Mouse (Mus musculus) embryonic facial prominence, embryonic 11.5 days (tissue): Measurements from ENCODE around the gene Shank2. TPM values are rescaled to one million over a fixed set of nuclear protein-coding genes. Genes with fewer than 3 reads are reported as not detected.

Experiments used
- ATAC-seq: fragments of 200-750 bp; cut with Nextera tagmentation; replicated peaks from 2 replicates; pipeline ENCODE4 v1.8.0; 2017; ENCODE audit warnings: low read depth; ENCODE audit not compliant: insufficient number of reproducible peaks, low FRiP score, low TSS enrichment
- DNase-seq: peaks from one replicate; pipeline ENCODE4 v3.0.0-alpha.2; 2015; ENCODE audit warnings: low spot score
- H3K27ac ChIP-seq: fragments of 300-500 bp; sonication (generic); replicated peaks from 2 replicates; pipeline ENCODE4 v1.5.1; 2014; ENCODE audit warnings: mild to moderate bottlenecking, low read depth, low read length, control low read depth
- H3K27me3 ChIP-seq: fragments of 300-500 bp; sonication (generic); 2 replicates; pipeline ENCODE4 v1.6.1; 2014; ENCODE audit warnings: mild to moderate bottlenecking, low read length, moderate library complexity, mixed read lengths; ENCODE audit not compliant: control insufficient read depth, insufficient read depth
- H3K36me3 ChIP-seq: fragments of 300-500 bp; sonication (generic); replicated peaks from 2 replicates; pipeline ENCODE4 v1.6.1; 2014; ENCODE audit warnings: low read depth, mild to moderate bottlenecking, low read length, moderate library complexity, mixed read lengths; ENCODE audit not compliant: control insufficient read depth, insufficient read depth
- H3K4me1 ChIP-seq: fragments of 300-500 bp; sonication (generic); 2 replicates; pipeline ENCODE4 v1.6.1; 2014; ENCODE audit warnings: low read length, mixed read lengths; ENCODE audit not compliant: control insufficient read depth, insufficient read depth
- H3K4me2 ChIP-seq: fragments of 300-500 bp; sonication (generic); 2 replicates; pipeline ENCODE4 v1.6.1; 2014; ENCODE audit warnings: low read depth, mild to moderate bottlenecking, control low read depth, low read length, moderate library complexity
- H3K4me3 ChIP-seq: fragments of 300-500 bp; sonication (generic); 2 replicates; pipeline ENCODE4 v1.5.1; 2014; ENCODE audit warnings: low read depth, low read length, control low read depth
- H3K9ac ChIP-seq: fragments of 300-500 bp; sonication (generic); replicated peaks from 2 replicates; pipeline ENCODE4 v1.6.1; 2014; ENCODE audit warnings: mild to moderate bottlenecking, control low read depth, low read length
- H3K9me3 ChIP-seq: fragments of 300-500 bp; sonication (generic); replicated peaks from 2 replicates; pipeline ENCODE4 v1.6.1; 2016; ENCODE audit warnings: mild to moderate bottlenecking, low read length, inconsistent platforms, mixed read lengths; ENCODE audit not compliant: control insufficient read depth
- WGBS: fragments of 180-500 bp; shearing (Covaris S2); extraction: QIAGEN DNeasy Blood & Tissue Kit; methylation state at CpG from one replicate; pipeline ENCODE4 v1.1.7; 2014; 5-methylcytosine and 5-hydroxymethylcytosine counted together
- polyA plus RNA-seq: library from polyadenylated mRNA; unstranded; fragments of >200 nt; fragmentation: Nextera tagmentation; extraction: Ambion mirVana; gene quantifications from 2 replicates; pipeline ENCODE4 v1.2.1, GENCODE M21; 2014

The Shank2 gene
- polyA plus RNA-seq, 1 experiment from 2014 or later, result 1.3 TPM

- no peaks in the 10 kb centered on the region for H3K4me1 ChIP-seq
- H3K4me2 ChIP-seq, result no peak overlapping the region
- no peaks in the 10 kb centered on the region for H3K9me3 ChIP-seq
- ATAC-seq (no peak), DNase-seq (no peak)
- H3K27me3 ChIP-seq, result no peaks in the 10 kb centered on the region
- 94% methylated on average over 6 of the region's 6 CpGs for WGBS
- H3K36me3 ChIP-seq, result no peaks in the 10 kb centered on the region
- no peak overlapping the region for H3K9ac ChIP-seq
- H3K4me3 ChIP-seq, result no peak overlapping the region
- H3K27ac ChIP-seq, result no peak overlapping the region
Measured at GRCm38 (mm10) chr7:144387537-144387936, 385.8 kb downstream of the Shank2 start.

GRCm38 (mm10) chr7:144389704-144390103 lies 388.0 kb downstream of the Shank2 start:
- H3K27ac ChIP-seq, result no peak overlapping the region
- no peaks in the 10 kb centered on the region for H3K4me1 ChIP-seq
- WGBS, result 88% methylated on average over 2 of the region's 2 CpGs
- no peak overlapping the region for H3K9ac ChIP-seq
- H3K4me3 ChIP-seq, result no peak overlapping the region
- H3K36me3 ChIP-seq, result no peaks in the 10 kb centered on the region
- H3K27me3 ChIP-seq, result no peaks in the 10 kb centered on the region
- no peaks in the 10 kb centered on the region for H3K9me3 ChIP-seq
- DNase-seq (no peak), ATAC-seq (no peak)
- H3K4me2 ChIP-seq, result no peak overlapping the region

GRCm38 (mm10) chr7:144390676-144391075 lies 388.9 kb downstream of the Shank2 start:
- Histone ChIP-seq H3K9ac (no peak overlapping the region), H3K4me3 (no peak overlapping the region), H3K4me1 (no peaks in the 10 kb centered on the region), H3K27me3 (no peaks in the 10 kb centered on the region), H3K9me3 (no peaks in the 10 kb centered on the region), H3K27ac (no peak overlapping the region), H3K36me3 (no peaks in the 10 kb centered on the region), H3K4me2 (no peak overlapping the region)
- ATAC-seq, result no peak
- DNase-seq, result no peak
- 61% methylated on average over 8 of the region's 8 CpGs for WGBS

GRCm38 (mm10) chr7:144391727-144392126 lies 390.0 kb downstream of the Shank2 start:
- Histone ChIP-seq H3K9ac (no peak overlapping the region), H3K4me3 (no peak overlapping the region), H3K9me3 (no peaks in the 10 kb centered on the region), H3K27me3 (no peaks in the 10 kb centered on the region), H3K4me1 (no peaks in the 10 kb centered on the region), H3K36me3 (no peaks in the 10 kb centered on the region), H3K27ac (no peak overlapping the region), H3K4me2 (no peak overlapping the region)
- WGBS, result 86% methylated on average over 6 of the region's 6 CpGs
- no peak for DNase-seq
- ATAC-seq, result no peak

- Histone ChIP-seq H3K27ac (no peak overlapping the region), H3K36me3 (no peaks in the 10 kb centered on the region), H3K9ac (no peak overlapping the region), H3K4me3 (no peak overlapping the region), H3K27me3 (no peaks in the 10 kb centered on the region), H3K4me1 (no peaks in the 10 kb centered on the region), H3K9me3 (no peaks in the 10 kb centered on the region), H3K4me2 (no peak overlapping the region)
- DNase-seq (no peak), ATAC-seq (no peak)
- 70% methylated on average over 4 of the region's 4 CpGs for WGBS
Measured at GRCm38 (mm10) chr7:144402492-144402891, 400.8 kb downstream of the Shank2 start.

GRCm38 (mm10) chr7:144407675-144408074 lies 405.9 kb downstream of the Shank2 start:
- Histone ChIP-seq H3K36me3 (no peaks in the 10 kb centered on the region), H3K4me2 (no peak overlapping the region), H3K4me1 (no peaks in the 10 kb centered on the region), H3K27me3 (no peaks in the 10 kb centered on the region), H3K9me3 (no peaks in the 10 kb centered on the region), H3K27ac (no peak overlapping the region), H3K4me3 (no peak overlapping the region), H3K9ac (no peak overlapping the region)
- ATAC-seq (no peak), DNase-seq (no peak)
- 61% methylated on average over 4 of the region's 4 CpGs for WGBS

GRCm38 (mm10) chr7:144408464-144409000 lies 406.8 kb downstream of the Shank2 start:
- Histone ChIP-seq H3K9ac (no peak overlapping the region), H3K27ac (no peak overlapping the region), H3K36me3 (no peaks in the 10 kb centered on the region), H3K4me1 (no peaks in the 10 kb centered on the region), H3K4me3 (no peak overlapping the region), H3K4me2 (no peak overlapping the region), H3K27me3 (no peaks in the 10 kb centered on the region), H3K9me3 (no peaks in the 10 kb centered on the region)
- ATAC-seq, result no peak
- 96% methylated on average over 2 of the region's 2 CpGs for WGBS
- DNase-seq, result no peak

GRCm38 (mm10) chr7:144409682-144410081 lies 408.0 kb downstream of the Shank2 start:
- no peak for ATAC-seq
- H3K27ac ChIP-seq, result no peak overlapping the region
- no peaks in the 10 kb centered on the region for H3K27me3 ChIP-seq
- 85% methylated on average over 18 of the region's 18 CpGs for WGBS
- H3K4me1 ChIP-seq, result no peaks in the 10 kb centered on the region
- no peak overlapping the region for H3K9ac ChIP-seq
- no peaks in the 10 kb centered on the region for H3K36me3 ChIP-seq
- DNase-seq, result no peak
- H3K9me3 ChIP-seq, result no peaks in the 10 kb centered on the region
- H3K4me3 ChIP-seq, result no peak overlapping the region
- no peak overlapping the region for H3K4me2 ChIP-seq
